Mouse (Mus musculus) frontal cortex, adult 2 months (tissue): ENCODE measurements around the gene B230104I21Rik. TPM values are rescaled to one million over a fixed set of nuclear protein-coding genes. Genes with fewer than 3 reads are reported as not detected.

ENCODE experiments used
- DNase-seq, 2 experiments: peaks; one replicate each; pipeline ENCODE4 v3.0.0; 2022; ENCODE audit warnings: low spot score in 1 of 2; ENCODE audit errors: extremely low spot score in 1 of 2
- polyA plus RNA-seq: library from polyadenylated mRNA; depleted of rRNA; stranded (reverse); fragments of >200 nt; gene quantifications from 2 replicates; pipeline ENCODE4 v1.2.3, GENCODE M21; 2012; rRNA removed

Gene B230104I21Rik
- polyA plus RNA-seq = 0.25 and 0.66 TPM in 2 replicates

DNA sequence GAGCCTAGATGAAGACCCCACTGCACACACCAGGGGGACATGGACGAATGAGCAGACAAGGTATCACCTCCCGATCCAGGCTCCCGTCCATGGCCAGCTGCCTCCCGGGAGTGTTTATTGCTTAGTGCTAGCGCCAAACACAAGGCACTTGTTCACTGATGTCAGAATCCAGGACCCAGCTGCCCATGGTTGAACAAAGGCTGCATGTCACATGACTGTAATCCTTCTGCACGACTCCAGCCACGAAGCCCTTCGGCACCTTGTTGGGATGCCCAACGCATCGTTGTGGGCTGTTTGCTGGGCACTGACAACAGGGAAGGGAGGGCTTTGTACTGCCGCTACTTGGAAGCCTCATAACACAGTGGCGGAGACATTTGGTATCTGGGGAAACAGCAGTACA lies at the start of gene B230104I21Rik:
B230104I21Rik (plus strand) TSS at position 367 of the 400 bp plus-strand sequence.
- peak; percentile 42 to 52 for DNase-seq

- DNase-seq = no peak
These were observed 42.2 kb upstream of the B230104I21Rik start for GRCm38 (mm10) chr4:154293735-154294201.

DNA sequence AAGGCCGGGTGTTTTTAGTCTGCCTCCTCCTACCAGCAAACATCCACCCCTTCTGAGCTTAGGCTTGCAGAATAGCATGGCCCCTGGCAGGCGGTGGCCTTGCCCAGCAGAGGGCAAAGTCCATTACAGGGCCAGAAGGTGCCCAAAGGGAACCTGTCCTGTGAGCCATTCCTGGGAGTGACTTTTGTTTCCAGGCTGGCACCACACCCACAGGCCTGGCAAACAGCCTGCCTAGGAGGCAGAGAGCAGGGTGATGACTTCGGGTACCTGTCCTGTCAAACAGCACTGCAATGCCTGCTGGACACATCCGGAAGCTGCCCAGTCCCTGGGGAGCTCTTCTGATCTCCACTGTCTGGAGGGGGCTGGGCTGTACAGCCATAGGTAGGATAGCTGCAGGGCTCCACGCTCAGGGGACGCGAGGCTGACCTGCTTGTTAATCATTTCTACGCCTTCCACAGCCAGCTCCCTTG lies 41.6 kb upstream of the B230104I21Rik start:
- no peak for DNase-seq

- no peak for DNase-seq
These were observed 38.2 kb upstream of the B230104I21Rik start for GRCm38 (mm10) chr4:154297761-154298160.

- DNase-seq = no peak
These were observed 36.2 kb upstream of the B230104I21Rik start for GRCm38 (mm10) chr4:154299541-154300271.

GRCm38 (mm10) chr4:154301466-154301881 lies 34.5 kb upstream of the B230104I21Rik start, which contains the start of gene Arhgef16:
Gene Arhgef16 (minus strand): TSS chr4:154301676.
- DNase-seq = peak in 1 of 2 experiments; percentile 74

GRCm38 (mm10) chr4:154309131-154309530 lies 26.8 kb upstream of the B230104I21Rik start:
- no peak for DNase-seq

GRCm38 (mm10) chr4:154310576-154311262 lies 25.2 kb upstream of the B230104I21Rik start:
- DNase-seq = no peak

DNA sequence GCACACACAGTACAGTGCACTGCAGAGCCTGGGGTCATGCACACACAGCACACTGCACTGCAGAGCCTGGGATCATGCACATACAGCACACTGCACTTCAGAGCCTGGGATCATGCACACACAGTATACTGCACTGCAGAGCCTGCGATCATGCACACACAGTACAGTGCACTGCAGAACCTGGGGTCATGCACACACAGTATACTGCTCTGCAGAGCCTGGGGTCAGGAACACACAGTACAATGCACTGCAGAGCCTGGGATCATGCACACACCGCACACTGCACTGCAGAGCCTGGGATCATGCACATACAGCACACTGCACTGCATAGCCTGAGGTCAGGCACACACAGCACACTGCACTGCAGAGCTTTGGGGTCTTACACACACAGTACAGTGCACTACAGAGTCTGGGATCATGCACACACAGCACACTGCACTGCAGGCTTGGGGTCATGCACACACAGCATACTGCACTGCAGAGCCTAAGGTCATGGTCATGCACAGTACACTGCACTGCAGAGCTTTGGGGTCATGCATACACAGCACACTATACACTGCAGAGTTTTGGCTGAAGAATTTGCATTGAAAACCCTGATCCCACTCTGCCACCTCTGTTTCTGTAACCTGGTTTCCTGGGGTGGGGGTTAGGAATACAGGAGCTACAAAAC lies 23.6 kb upstream of the B230104I21Rik start:
- no peak for DNase-seq

DNA sequence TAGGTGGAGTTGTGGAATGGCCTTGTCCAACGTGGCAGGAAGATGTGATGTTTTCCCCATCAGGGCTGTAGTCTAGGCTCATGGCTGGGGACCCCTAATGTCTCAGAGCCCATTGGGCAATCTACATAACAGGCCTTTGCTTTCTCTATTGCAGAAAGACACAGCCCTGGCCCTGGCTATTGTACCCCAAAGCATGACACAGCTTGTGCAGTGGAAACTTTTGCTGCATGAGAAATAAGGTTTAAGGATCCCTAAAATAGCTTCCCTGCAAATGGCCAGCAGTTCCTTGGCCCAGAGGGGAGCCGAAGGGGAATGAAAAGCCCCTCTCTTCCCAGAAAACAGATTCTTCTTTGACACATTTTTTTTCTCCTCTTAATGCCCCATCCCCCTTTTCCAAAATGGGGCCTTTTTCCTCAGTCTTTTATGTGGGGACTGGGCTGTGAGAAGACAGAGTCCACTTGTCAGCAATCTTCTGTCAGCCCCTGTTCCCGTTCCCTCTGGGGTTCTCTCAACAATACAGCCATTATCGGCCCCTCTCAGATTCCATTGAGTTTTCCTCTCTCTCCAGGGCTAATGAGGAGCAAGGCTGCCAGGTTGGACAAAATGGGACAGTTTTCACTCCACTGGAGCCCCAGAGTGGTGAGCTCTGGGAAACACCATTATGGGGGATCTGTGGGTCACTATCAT lies 22.8 kb upstream of the B230104I21Rik start:
- DNase-seq = peak; percentile 54 to 57

- DNase-seq = no peak
These were observed 22.3 kb upstream of the B230104I21Rik start for GRCm38 (mm10) chr4:154313622-154313967.

DNA sequence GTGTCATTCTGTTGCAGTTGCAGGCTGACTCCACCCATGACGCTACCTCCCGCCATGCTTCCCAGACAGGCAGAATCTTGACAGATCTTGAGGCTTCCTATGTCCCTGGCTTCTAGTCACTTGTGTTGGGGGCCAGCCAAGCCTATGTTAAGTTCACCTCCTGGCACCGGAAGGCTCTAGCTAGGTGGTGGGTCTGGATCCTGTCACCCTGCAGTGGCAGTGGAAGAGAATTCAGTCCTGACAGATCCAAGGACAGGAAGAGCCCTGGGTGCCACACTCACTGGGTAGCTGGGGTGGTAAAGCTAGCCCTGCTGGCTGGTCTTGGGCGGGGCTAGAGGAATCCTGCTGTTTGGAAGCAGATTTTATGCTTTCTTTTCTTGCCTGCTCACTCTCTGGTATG lies 10.5 kb upstream of the B230104I21Rik start:
- no peak for DNase-seq

DNA sequence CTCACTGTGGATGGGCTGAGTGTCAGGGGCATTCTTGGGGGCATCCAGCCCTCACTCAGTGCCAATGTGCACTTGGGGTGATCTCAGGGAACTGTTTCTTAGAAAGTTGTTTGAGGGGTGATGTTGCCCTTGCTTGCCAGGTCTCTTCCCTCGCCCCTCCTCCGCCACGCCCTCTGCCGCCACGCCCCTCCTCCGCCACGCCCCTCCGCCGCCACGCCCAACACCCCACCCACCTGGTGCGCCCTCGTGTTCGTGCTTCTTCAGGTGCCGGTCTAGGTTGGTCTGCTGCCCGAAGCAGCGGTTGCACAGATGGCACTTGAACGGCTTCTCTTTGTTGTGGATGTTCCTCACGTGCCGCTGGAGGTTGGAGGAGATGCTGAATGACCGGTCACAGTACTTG lies 7.5 kb upstream of the B230104I21Rik start:
- DNase-seq = no peak

DNA sequence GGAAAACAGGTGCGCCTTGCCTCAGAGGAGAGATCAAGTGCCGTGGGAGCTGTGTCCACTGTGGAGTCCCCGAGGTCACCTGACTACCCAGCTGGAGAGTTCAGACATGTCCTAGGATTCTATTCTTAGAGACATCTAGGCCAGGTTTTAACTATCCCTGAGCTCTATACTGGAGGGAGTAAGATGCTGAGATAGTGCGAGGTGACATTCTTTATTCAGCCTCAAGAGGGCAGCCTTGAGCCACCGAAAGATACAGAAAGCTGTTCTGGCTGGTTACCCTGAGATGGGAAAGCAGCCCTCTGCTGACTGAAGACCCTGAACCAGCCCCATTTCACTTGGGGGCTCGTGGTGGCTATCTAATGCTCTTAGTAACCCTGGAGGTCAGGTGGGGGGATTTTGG lies 7.1 kb upstream of the B230104I21Rik start:
- peak; percentile 59 to 92 for DNase-seq

DNA sequence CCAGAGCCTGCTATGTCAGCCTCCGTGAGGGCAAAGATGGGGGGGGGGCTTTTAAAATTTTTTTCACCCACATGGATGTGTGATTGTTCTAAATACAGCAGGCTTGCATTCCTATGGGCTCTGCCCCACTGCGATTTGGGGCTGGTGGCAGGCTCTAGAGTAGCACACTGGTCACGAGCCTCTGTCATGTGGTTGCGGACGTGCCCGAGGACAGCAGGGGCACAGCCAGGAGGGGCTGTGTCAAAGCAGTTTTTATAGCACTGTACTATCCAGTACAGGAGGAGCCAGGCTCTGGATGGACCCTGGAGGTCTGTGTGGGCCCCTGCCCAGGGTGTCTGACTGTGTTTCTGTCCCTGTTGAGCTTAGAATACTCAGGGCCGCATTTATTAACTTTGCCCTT lies 5.9 kb upstream of the B230104I21Rik start:
- DNase-seq = no peak

GRCm38 (mm10) chr4:154331271-154331670 lies 4.7 kb upstream of the B230104I21Rik start:
- DNase-seq = no peak

DNA sequence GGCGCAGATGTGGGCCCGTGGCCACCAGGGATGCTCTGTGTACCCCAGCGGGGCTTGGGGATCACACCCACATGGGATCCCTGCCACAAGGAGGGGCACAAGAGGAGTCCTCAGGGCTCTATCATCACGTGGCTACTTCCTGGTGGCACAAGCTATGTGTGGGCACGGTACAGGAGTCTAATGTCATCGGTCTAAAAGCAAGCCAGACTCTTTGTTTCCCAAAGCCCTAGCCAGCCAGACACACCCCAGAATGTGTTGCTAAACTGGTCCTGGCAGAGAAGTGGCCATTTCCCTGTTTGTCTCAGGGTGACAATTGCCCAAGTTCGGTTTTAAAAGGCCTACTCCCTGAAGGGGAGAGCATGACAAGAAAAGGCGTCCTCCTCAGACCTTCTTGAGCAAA lies 2.6 kb upstream of the B230104I21Rik start:
- no peak for DNase-seq

GRCm38 (mm10) chr4:154334699-154335402 lies 1.1 kb upstream of the B230104I21Rik start:
- no peak for DNase-seq

GRCm38 (mm10) chr4:154336650-154337049 lies 723 bp downstream of the B230104I21Rik start:
- no peak for DNase-seq
